Mouse (Mus musculus) cerebellum, adult 2 months (tissue): ENCODE measurements around the gene Rad18.

ENCODE experiments used
- CTCF ChIP-seq: fragments of 200-500 bp; IDR thresholded peaks from 2 replicates; pipeline ENCODE4 v1.5.1; 2011; ENCODE audit warnings: low read depth, mild to moderate bottlenecking, control low read depth, low read length, moderate library complexity, borderline replicate concordance; ENCODE audit not compliant: insufficient read depth
- POLR2A ChIP-seq: fragments of 200-500 bp; IDR thresholded peaks from 2 replicates; pipeline ENCODE4 v1.6.1; 2011; ENCODE audit warnings: low read length, control low read depth, borderline replicate concordance; ENCODE audit not compliant: insufficient read depth

GRCm38 (mm10) chr6:112617728-112618318 is 78.7 kb downstream of the Rad18 start:
- TF ChIP-seq CTCF (no peak), POLR2A (no peak)
